Mouse (Mus musculus) heart, embryonic 15.5 days (tissue): ENCODE measurements at regions not wholly inside any gene's neighbourhood (a gene's known extent, or its start where the extent isn't known, plus 50 kb on each side); places are given as distances from the start of the nearest gene placed in this dataset.

ENCODE experiments used
- ATAC-seq: fragments of 200-750 bp; cut with Nextera tagmentation; replicated peaks from 2 replicates; pipeline ENCODE4 v1.8.0; 2017; ENCODE audit warnings: low read depth, moderate TSS enrichment; ENCODE audit not compliant: insufficient number of reproducible peaks, insufficient read depth, low FRiP score
- H3K27ac ChIP-seq: fragments of 300-500 bp; sonication (generic); 2 replicates; pipeline ENCODE4 v1.5.1; 2015; ENCODE audit warnings: mild to moderate bottlenecking, inconsistent platforms
- H3K27me3 ChIP-seq: fragments of 300-500 bp; sonication (generic); 2 replicates; pipeline ENCODE4 v1.6.1; 2015; ENCODE audit warnings: inconsistent platforms
- H3K36me3 ChIP-seq: fragments of 300-500 bp; sonication (generic); 2 replicates; pipeline ENCODE4 v1.6.1; 2015; ENCODE audit warnings: mild to moderate bottlenecking, inconsistent platforms
- H3K4me1 ChIP-seq: fragments of 300-500 bp; sonication (generic); replicated peaks from 2 replicates; pipeline ENCODE4 v1.6.1; 2015; ENCODE audit warnings: inconsistent platforms
- H3K4me2 ChIP-seq: fragments of 300-500 bp; sonication (generic); 2 replicates; pipeline ENCODE4 v1.6.1; 2015; ENCODE audit warnings: inconsistent platforms, mild to moderate bottlenecking, moderate library complexity
- H3K4me3 ChIP-seq: fragments of 300-500 bp; sonication (generic); 2 replicates; pipeline ENCODE4 v1.5.1; 2015; ENCODE audit warnings: mild to moderate bottlenecking, inconsistent platforms
- H3K9ac ChIP-seq: fragments of 300-500 bp; sonication (generic); 2 replicates; pipeline ENCODE4 v1.6.1; 2015; ENCODE audit warnings: mild to moderate bottlenecking, inconsistent platforms
- H3K9me3 ChIP-seq: fragments of 300-500 bp; sonication (generic); replicated peaks from 2 replicates; pipeline ENCODE4 v1.6.1; 2016; ENCODE audit warnings: inconsistent platforms
- WGBS: fragments of 180-500 bp; shearing (Covaris S2); methylation state at CpG from one replicate; pipeline ENCODE4 v1.1.7; 2015; ENCODE audit warnings: mixed read lengths; 5-methylcytosine and 5-hydroxymethylcytosine counted together

DNA sequence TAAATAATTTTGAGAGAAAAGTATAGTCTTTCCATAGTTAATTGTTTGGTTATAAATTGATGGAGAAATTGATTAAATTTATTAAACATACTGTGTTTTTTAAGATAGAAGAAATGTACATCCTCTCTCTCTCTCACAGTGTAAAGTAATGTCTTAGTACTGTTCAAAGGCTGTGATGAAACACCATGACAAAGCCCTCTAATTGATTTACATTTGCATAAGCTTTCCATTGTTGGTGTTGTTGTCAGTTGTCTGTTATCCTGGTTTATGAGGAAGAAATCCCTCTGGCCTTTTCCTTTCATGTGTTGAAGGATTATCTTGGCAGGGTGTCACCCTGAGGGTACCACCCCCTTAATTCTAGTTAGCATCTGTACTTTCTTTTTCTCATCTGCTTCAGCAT is 207.2 kb upstream of the Dmd start:
- Histone ChIP-seq H3K4me3 (no peak overlapping the region), H3K9me3 (no peaks in the 10 kb centered on the region), H3K4me2 (no peak overlapping the region), H3K27me3 (no peaks in the 10 kb centered on the region), H3K9ac (no peak overlapping the region), H3K36me3 (no peaks in the 10 kb centered on the region), H3K4me1 (no peaks in the 10 kb centered on the region), H3K27ac (no peak overlapping the region)
- ATAC-seq = no peak

DNA sequence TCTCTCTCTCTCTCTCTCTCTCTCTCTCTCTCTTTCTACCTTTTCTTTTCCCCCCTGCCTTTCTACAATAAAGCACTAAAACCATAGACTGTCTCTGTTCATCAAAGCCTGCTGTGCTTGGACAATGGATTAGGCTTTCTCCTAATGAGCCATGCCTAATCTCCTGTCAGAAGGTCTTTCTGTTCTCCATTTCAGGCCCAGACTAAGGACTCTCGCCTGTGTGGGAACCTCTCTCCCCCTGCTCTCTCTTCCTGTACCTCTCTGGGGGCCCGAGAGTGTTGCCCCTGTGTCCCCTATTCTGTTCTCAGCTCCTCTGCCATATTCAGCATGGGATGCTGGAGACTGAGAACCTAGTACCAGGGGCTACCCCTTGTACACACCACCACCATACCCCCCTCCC is 184.5 kb upstream of the Dmd start:
- Histone ChIP-seq H3K9me3 (no peaks in the 10 kb centered on the region), H3K4me2 (no peak overlapping the region), H3K4me1 (no peaks in the 10 kb centered on the region), H3K27ac (no peak overlapping the region), H3K4me3 (no peak overlapping the region), H3K27me3 (no peaks in the 10 kb centered on the region), H3K36me3 (no peaks in the 10 kb centered on the region), H3K9ac (no peak overlapping the region)
- WGBS = 42% methylated on average over 2 of the region's 2 CpGs
- no peak for ATAC-seq

DNA sequence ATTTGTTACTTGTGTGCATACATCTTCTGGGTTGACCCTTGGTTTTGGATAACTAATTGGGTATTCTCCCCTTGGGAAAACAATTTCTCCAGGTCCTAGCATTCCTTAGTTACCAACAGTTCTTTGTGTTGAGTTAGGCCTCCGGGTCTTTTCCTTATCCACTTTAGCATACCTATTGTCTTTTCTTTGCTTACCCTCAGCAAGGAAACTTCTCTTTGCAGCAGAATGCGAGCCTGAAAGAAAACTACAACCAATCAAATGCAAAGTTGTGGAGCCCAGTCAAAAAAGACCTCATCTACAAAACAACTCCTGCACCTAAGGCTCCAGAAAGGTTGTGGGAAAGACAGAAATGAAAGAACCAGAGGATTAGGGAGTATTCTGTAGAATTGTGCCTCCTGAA is 139.5 kb upstream of the Dmd start:
- WGBS = 45% methylated on average over 2 of the region's 2 CpGs
- Histone ChIP-seq H3K36me3 (no peaks in the 10 kb centered on the region), H3K9me3 (no peaks in the 10 kb centered on the region), H3K4me2 (no peak overlapping the region), H3K27ac (no peak overlapping the region), H3K27me3 (no peaks in the 10 kb centered on the region), H3K4me1 (no peaks in the 10 kb centered on the region), H3K9ac (no peak overlapping the region), H3K4me3 (no peak overlapping the region)
- no peak for ATAC-seq

DNA sequence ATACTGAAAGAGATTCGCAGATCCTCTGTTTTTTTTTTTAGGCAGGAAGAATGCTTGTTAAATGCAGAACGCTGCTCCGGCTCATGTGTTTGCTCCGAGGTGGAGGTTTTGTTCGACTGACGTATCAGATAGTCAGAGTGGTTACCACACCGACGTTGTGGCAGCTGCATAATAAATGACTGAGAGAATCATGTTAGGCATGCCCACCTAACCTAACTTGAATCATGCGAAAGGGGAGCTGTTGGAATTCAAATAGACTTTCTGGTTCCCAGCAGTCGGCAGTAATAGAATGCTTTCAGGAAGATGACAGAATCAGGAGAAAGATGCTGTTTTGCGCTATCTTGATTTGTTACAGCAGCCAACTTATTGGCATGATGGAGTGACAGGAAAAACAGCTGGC is 134.1 kb upstream of the Dmd start:
- H3K4me2 ChIP-seq = peak overlapping the region; percentile 56
- no peak for ATAC-seq
- H3K4me3 ChIP-seq = peak overlapping the region; percentile 39
- WGBS = 28% methylated on average over 11 of the region's 11 CpGs
- H3K27me3 ChIP-seq = no peaks in the 10 kb centered on the region
- H3K9me3 ChIP-seq = no peaks in the 10 kb centered on the region
- H3K4me1 ChIP-seq = no peaks in the 10 kb centered on the region
- no peak overlapping the region for H3K9ac ChIP-seq
- no peaks in the 10 kb centered on the region for H3K36me3 ChIP-seq
- H3K27ac ChIP-seq = no peak overlapping the region

DNA sequence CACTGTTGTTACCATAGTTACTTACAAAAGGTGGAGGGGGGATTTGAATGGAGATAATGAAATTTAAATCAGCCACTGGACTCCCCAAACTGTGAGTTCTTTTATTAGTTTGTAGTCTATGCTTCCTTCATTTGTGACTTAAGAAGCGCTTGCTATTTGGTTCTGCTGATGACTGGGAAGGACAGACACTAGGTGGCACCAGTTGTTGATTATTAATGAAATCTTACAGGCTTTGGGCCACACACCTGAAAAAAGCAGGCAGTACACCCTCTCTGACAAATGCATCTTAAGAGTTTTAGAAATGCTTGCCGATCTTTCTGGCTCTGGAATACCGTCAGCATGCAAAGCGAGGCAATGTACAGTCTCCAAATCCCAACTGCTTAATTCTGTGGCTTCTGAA is 131.6 kb upstream of the Dmd start:
- ATAC-seq = no peak
- H3K36me3 ChIP-seq = no peaks in the 10 kb centered on the region
- H3K4me2 ChIP-seq = no peak overlapping the region
- no peak overlapping the region for H3K4me3 ChIP-seq
- 40% methylated on average over 4 of the region's 4 CpGs for WGBS
- no peak overlapping the region for H3K27ac ChIP-seq
- no peaks in the 10 kb centered on the region for H3K27me3 ChIP-seq
- no peak overlapping the region for H3K9ac ChIP-seq
- no peaks in the 10 kb centered on the region for H3K9me3 ChIP-seq
- H3K4me1 ChIP-seq = no peaks in the 10 kb centered on the region

DNA sequence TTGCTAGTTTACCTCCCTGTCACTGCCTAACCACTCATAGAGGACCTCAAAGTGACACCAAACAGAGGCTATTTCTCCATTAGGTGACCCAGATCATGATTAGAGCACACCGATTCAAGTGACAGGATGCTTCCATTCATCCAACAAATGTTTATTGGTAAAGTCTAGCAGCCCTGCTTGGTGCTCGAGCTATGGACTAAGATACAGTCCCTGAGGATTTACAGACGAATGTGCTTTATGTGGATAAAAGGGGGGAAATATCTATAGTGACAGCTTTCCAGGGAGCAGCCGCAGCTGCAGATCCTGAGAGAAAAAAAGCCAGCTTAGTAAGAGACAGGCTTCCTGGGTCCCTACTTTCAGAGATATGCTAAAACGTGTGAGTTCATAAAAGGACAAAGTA is 125.1 kb upstream of the Dmd start:
- 32% methylated on average over 5 of the region's 5 CpGs for WGBS

DNA sequence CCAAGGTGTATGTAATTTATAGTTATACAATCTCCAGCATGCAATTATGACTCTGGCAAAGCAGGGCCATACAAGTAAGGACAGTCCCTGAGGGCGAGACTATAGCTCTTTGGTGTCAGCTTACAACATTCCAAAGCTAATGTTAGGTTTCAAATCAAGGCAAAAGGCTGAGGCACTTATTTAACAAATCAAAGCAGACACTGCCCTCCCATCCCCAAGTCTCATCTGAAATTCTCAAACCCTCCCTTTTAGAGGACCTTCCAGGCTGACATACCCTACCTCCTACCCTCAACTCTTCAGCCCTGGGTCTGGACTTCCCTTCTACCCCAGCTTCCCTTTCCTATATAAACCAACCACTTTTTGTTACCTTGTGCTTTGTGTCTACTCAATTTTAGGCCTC is 82.6 kb upstream of the Dmd start:
- Histone ChIP-seq H3K4me3 (no peak overlapping the region), H3K27me3 (no peaks in the 10 kb centered on the region), H3K4me2 (no peak overlapping the region), H3K9me3 (no peaks in the 10 kb centered on the region), H3K36me3 (no peaks in the 10 kb centered on the region), H3K4me1 (no peaks in the 10 kb centered on the region), H3K9ac (no peak overlapping the region), H3K27ac (no peak overlapping the region)
- no peak for ATAC-seq
- WGBS = 29% methylated on average over 1 of the region's 1 CpGs

More for the DNA sequence above, 125.1 kb upstream of the Dmd start:
- ATAC-seq = no peak
- Histone ChIP-seq H3K4me3 (no peak overlapping the region), H3K9me3 (no peaks in the 10 kb centered on the region), H3K27me3 (no peaks in the 10 kb centered on the region), H3K4me1 (no peaks in the 10 kb centered on the region), H3K36me3 (no peaks in the 10 kb centered on the region), H3K4me2 (no peak overlapping the region), H3K27ac (no peak overlapping the region), H3K9ac (no peak overlapping the region)
